In the genomic region with DNA sequence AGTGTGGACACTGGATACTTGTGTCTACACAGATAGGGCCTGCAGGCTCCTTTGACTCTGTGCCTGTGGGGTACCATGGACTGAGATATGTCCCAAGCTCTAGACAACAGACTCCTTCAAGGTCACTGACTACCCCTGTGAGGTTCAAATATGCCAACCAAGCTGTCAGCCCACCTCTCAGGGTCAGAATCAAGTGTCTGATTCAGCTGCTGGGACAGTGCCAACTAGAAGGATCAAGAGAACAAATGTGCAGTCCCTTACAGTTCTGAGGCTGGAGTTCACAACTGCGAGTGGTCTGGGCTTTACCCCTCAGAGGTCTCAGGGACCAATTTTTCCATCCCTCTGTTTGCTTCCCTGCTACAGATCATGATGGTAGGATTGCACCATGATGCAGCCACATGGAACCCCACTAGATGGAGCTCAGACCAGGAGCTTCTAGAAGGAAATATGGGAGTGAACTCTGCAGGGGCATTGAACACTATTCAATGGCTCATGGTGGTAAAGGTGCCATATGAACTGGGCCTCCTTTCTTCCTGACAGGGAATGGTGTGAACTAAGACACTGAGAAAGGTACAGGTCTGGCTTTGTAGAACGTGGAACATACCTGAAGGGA, we compare ENCODE assay signal across 17 mouse cellular contexts.
DNase-seq lines count a peak whose midpoint lies in the region; ATAC-seq and TF ChIP-seq lines count a peak whose summit lies in the region.
"Had no signal": no experiment of that assay in that cellular context is flagged by ENCODE, and none has a peak within 500 bp of the region (broad histone marks: within the 10 kb centered on the region; RNA-seq: fewer than 3 reads in every experiment).

No protein-coding gene starts in this region.

- H3K4me3 ChIP-seq in heart, adult 2 months: no peak overlapping the region
- no peak overlapping the region for H3K4me3 ChIP-seq in heart, embryonic 11.5 days (ENCODE audit: low read depth, low read length)
- H3K4me3 ChIP-seq: erythroblast, embryonic 14.5 days; limb, embryonic 10.5 days; neural tube, embryonic 12.5 days had no signal

- H3K36me3 ChIP-seq in heart, adult 2 months (ENCODE audit: control insufficient read depth, insufficient read depth, low read length): no peaks in the 10 kb centered on the region
- no peaks in the 10 kb centered on the region for H3K36me3 ChIP-seq in heart, embryonic 11.5 days (ENCODE audit: control insufficient read depth, insufficient read depth, low read length)
- H3K36me3 ChIP-seq: limb, embryonic 10.5 days; neural tube, embryonic 12.5 days had no signal

- H3K9me3 ChIP-seq in heart, embryonic 11.5 days (replicated peaks; ENCODE audit: control insufficient read depth, low read length): no peaks in the 10 kb centered on the region
- H3K9me3 ChIP-seq: limb, embryonic 10.5 days; neural tube, embryonic 12.5 days had no signal

- TF ChIP-seq EP300 in heart, adult 2 months (IDR thresholded peaks at IDR 0.05; ENCODE audit: insufficient read depth, low read depth, low read length): no peak

- H3K4me2 ChIP-seq in heart, embryonic 11.5 days: no peak overlapping the region
- H3K4me2 ChIP-seq: neural tube, embryonic 12.5 days had no signal

- ATAC-seq in heart, embryonic 11.5 days (replicated peaks; ENCODE audit: insufficient number of reproducible peaks, low FRiP score, low TSS enrichment): no peak
- ATAC-seq: inflammation-experienced regulatory T-cells, adult 6 months; midbrain, embryonic 16.5 days had no signal

- intact Hi-C loops in heart, adult 2 months (cut with DNase I): loop anchor here (5.0 to 10.0 kb wide), 2 partner anchors 146 to 1017 kb away; a partner anchor contains a TSS

- no peak for DNase-seq in heart, adult 2 months
- peak; percentile 21 for DNase-seq in kidney, postnatal 10 days
- no peak for DNase-seq in kidney, adult 18-20 months
- peak; percentile 2 for DNase-seq in ovary, adult 18-20 months (ENCODE audit: low spot score)
- DNase-seq in ovary, postnatal 36 days (ENCODE audit: low spot score): no peak
- no peak for DNase-seq in embryo, embryonic 10.5 days (ENCODE audit: low spot score)
- DNase-seq in urinary bladder, postnatal 14 days (ENCODE audit: low spot score): no peak
- DNase-seq: cerebellum, adult 9-10 months; gastrocnemius, postnatal 25 days; spleen, adult 18-20 months had no signal

- WGBS in heart, adult 2 months: 72% methylated on average over 2 of the region's 2 CpGs
- WGBS in heart, embryonic 11.5 days (ENCODE audit: insufficient replicate concordance): 73% methylated on average over 2 of the region's 2 CpGs

- no peaks in the 10 kb centered on the region for H3K27me3 ChIP-seq in heart, adult 2 months (ENCODE audit: control insufficient read depth, insufficient read depth, low read length)
- no peaks in the 10 kb centered on the region for H3K27me3 ChIP-seq in heart, embryonic 11.5 days (ENCODE audit: control insufficient read depth, insufficient read depth, low read length)
- H3K27me3 ChIP-seq: neural tube, embryonic 12.5 days had no signal

- H3K4me1 ChIP-seq in heart, adult 2 months (ENCODE audit: control insufficient read depth, insufficient read depth, low read length): no peaks in the 10 kb centered on the region
- no peaks in the 10 kb centered on the region for H3K4me1 ChIP-seq in heart, embryonic 11.5 days (ENCODE audit: control insufficient read depth, insufficient read depth, low read length)

- no peaks in the 10 kb centered on the region for H3K79me2 ChIP-seq in heart, adult 2 months (replicated peaks; ENCODE audit: control insufficient read depth, insufficient read depth, low read length)

- no peak for TF ChIP-seq POLR2A in heart, adult 2 months (IDR thresholded peaks at IDR 0.05; ENCODE audit: insufficient read depth, low read depth, low read length)

- H3K27ac ChIP-seq in heart, adult 2 months: no peak overlapping the region
- H3K27ac ChIP-seq in heart, embryonic 11.5 days (ENCODE audit: low read depth, low read length): no peak overlapping the region
- H3K27ac ChIP-seq: limb, embryonic 10.5 days; liver, embryonic 14.5 days; neural tube, embryonic 12.5 days had no signal

- TF ChIP-seq CTCF in heart, adult 2 months (IDR thresholded peaks at IDR 0.05): peak; percentile 55

- H3K9ac ChIP-seq in heart, adult 2 months (ENCODE audit: low read depth, low read length): no peak overlapping the region
- no peak overlapping the region for H3K9ac ChIP-seq in heart, embryonic 11.5 days (ENCODE audit: low read depth, low read length)
- H3K9ac ChIP-seq: liver, embryonic 14.5 days; neural tube, embryonic 12.5 days had no signal

Comparison
In these comparisons a context has a peak if more than half of its experiments do, and no peak if none do; other contexts are left out.
1. DNase-seq: peak in kidney, postnatal 10 days (single experiment) and ovary, adult 18-20 months (single experiment); none in heart, adult 2 months (0 of 2), kidney, adult 18-20 months (single experiment), ovary, postnatal 36 days (single experiment), embryo, embryonic 10.5 days (single experiment) and urinary bladder, postnatal 14 days (single experiment).